Mouse (Mus musculus) testis, adult 10 weeks (tissue): ENCODE results near the gene Gm11239. TPM values are rescaled to one million over a fixed set of nuclear protein-coding genes. Genes with fewer than 3 reads are reported as not detected.

Source experiments
- polyA plus RNA-seq: library from polyadenylated mRNA; stranded (reverse); fragments of 350-450 nt; fragmentation: Illumina TruSeq; extraction: RNeasy Lipid Tissue Mini Kit (QIAGEN cat#74804); gene quantifications from one replicate; pipeline ENCODE4 v1.2.3, GENCODE M21; 2014; ENCODE audit warnings: low read depth, low replicate concordance

Gm11239 gene
- polyA plus RNA-seq, result not detected

DNA sequence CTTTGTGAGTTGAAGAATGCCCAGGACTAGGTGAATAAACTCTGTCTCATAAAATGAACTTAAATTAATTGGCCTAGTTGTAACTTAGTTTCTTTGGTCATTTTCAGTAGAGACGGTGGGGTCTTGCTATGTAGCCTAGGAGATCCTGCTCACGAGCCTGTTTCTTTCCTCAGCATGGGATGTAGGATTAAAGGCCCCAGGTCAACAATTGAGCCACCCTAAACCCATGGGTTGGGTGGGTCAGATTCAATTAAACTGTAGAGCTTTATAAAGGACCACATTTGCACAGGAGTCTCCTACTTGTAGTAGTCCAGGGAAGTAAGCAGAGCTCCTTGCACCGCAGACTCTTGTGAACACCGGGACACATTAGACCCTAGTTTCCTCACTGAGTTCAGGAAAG is at the start of gene Gm11239:
TSS of gene Gm11239 (plus strand) at position 301 of the 400 bp plus-strand sequence.

DNA sequence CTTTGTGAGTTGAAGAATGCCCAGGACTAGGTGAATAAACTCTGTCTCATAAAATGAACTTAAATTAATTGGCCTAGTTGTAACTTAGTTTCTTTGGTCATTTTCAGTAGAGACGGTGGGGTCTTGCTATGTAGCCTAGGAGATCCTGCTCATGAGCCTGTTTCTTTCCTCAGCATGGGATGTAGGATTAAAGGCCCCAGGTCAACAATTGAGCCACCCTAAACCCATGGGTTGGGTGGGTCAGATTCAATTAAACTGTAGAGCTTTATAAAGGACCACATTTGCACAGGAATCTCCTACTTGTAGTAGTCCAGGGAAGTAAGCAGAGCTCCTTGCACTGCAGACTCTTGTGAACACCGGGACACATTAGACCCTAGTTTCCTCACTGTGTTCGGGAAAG is 45.5 kb upstream of the Gm11239 start, which contains the start of gene Gm11237:
TSS of gene Gm11237 (plus strand) at position 301 of the 400 bp plus-strand sequence.

GRCm38 (mm10) chr4:73637821-73638220 is 30.3 kb upstream of the Gm11239 start, which contains the start of gene Gm11236:
Gene Gm11236, plus strand, starts transcription at chr4:73638121.

DNA sequence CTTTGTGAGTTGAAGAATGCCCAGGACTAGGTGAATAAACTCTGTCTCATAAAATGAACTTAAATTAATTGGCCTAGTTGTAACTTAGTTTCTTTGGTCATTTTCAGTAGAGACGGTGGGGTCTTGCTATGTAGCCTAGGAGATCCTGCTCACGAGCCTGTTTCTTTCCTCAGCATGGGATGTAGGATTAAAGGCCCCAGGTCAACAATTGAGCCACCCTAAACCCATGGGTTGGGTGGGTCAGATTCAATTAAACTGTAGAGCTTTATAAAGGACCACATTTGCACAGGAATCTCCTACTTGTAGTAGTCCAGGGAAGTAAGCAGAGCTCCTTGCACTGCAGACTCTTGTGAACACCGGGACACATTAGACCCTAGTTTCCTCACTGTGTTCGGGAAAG is 15.1 kb downstream of the Gm11239 start, which contains the start of gene Gm428:
TSS of gene Gm428 (plus strand) at position 301 of the 400 bp plus-strand sequence.

Other genes starting within 250 kb of the Gm11239 start
- not detected for gene Gm11238, start 60.5 kb upstream of the Gm11239 start, polyA plus RNA-seq
- not detected for gene Gm11237, start 45.4 kb upstream of the Gm11239 start, polyA plus RNA-seq
- gene Gm11236, start 30.2 kb upstream of the Gm11239 start, polyA plus RNA-seq, result not detected
- gene Gm428, start 15.2 kb downstream of the Gm11239 start, polyA plus RNA-seq, result not detected
- 53.9 TPM for gene Rasef, start 122.6 kb downstream of the Gm11239 start, polyA plus RNA-seq
- not detected for gene Gm11758, start 207.9 kb downstream of the Gm11239 start, polyA plus RNA-seq
- gene Gm11757, start 222.8 kb downstream of the Gm11239 start, polyA plus RNA-seq, result not detected
- gene Gm13871, start 237.6 kb downstream of the Gm11239 start, polyA plus RNA-seq, result not detected